Mouse (Mus musculus) ES-CJ7 (cell line): Measurements from ENCODE around the gene Ugt1a8.
A peak's percentile ranks its signal among the peaks of the same experiment; 100 is the strongest.

ENCODE experiments used
- DNase-seq: peaks from one replicate; pipeline ENCODE4 v3.0.0; 2011; ENCODE audit warnings: low read depth, low spot score

The Ugt1a8 gene

GRCm38 (mm10) chr1:88258881-88259642, 171.4 kb downstream of the Ugt1a8 start:
- no peak for DNase-seq

- DNase-seq = no peak
Observed at GRCm38 (mm10) chr1:88259643-88260024, 172.0 kb downstream of the Ugt1a8 start.

- DNase-seq = no peak
Observed at GRCm38 (mm10) chr1:88260114-88260513, 172.5 kb downstream of the Ugt1a8 start.

DNA sequence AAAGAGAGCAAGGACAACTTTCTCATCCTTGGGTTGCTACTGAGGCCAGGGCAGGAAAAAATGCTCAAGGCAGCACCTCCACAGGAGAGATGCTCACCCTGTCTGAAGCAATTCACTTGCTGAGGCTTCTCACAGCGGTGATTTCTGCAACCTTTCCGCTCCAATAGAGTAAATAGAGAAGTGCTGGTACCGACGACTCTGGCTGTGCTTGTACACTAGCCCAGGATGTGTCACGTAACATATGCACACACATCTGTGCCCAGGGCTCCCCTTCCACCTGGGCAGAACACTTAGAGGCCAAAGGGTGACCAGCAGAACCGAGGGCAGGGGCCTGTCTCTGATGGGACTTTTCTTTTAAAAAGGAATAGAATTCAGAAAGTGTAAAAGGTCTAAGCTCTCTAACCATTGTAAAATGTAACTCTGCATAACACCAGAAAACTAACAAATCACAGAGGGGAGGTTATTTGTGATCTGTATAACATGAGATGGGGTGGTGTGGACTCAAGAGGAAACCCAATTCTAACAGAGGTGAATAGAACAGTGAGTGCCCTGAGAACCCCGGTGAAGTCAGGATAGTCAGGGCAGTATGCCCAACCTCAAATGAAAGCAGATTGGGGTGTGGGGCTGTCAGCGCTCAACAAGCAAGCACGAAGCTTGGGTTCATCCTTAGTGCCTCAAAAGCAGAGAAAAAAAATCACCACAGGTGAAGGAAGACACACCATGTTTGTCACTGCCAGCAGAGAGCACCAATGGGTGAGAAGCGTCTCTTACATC, 173.2 kb downstream of the Ugt1a8 start:
- no peak for DNase-seq

DNA sequence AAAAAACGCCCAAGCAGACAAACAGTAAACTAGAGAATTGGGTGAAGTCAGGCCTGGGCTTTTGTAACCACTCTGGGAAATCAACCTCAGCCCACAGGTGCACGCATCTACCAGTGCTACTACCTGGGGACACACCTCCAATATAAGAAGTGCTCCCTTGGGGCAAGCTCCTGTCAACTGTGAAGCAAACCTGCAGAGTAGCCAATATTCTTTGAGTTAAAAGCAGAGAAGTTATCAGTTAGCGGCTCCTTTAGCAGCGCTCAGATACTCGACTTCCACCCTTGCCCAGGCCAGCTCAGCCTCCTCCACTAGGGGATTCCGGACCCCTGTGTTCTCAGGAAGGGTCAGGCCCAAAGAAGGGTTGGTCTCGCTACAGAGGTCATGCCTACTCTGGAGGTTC, 174.1 kb downstream of the Ugt1a8 start:
- no peak for DNase-seq

DNA sequence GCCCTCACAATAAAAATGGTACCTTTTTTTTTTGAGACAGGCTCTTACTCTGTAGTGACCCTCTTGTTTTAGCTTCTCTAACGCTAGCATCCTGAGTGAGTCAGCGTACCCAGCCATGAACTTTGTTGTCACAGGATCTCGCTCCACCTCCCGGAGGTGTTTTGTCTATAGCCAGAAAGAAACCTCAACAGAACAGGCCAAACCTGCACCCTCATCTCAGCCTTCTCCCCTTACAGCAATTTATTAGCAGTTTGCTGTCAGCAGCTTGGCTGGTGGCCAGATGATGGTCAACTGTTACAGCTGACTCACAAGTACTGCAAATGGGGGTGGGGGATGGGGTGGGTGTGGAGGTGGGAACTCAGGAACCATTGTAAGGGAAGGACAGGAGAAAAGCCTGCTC, 174.6 kb downstream of the Ugt1a8 start:
- peak; percentile 58 for DNase-seq

DNA sequence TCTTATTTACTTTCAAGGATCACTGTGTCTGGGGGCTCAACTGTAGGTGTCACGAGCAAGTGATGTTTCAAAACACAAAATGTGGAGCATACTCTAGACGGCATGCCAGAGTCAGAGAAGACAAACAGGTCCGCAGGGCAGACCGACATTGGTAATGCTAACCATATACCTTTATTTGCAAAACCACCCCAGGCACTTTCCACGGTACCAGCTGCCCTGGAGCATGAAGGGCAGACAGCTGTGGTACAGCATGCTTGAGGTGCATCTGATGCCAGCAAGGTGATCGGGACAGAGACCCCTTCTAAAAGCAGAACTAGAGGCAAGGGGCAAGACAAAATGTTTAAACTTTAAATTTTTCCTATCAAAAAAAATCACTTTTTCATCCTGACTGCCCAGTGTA, 175.3 kb downstream of the Ugt1a8 start:
- DNase-seq = no peak

DNA sequence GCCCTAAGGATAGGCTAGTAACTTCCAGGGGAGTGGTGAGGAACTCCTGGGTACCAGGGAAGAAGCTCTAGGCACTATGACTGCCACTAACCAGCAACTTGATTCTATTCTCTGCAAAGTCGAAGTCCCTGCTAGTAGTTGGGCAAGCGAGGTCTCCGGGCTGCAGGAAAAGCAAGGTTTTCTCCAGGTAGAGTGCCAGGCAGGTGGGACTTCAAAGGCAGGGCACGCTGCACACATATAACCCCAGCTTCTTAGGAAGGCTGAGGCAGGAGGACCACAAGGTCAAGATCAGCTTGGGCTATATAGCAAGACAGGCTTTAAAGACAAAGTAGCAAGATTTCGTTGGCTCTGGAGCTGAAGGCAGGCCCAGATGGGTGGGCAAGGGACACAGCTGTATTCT, 176.2 kb downstream of the Ugt1a8 start:
- DNase-seq = no peak

- no peak for DNase-seq
Observed at GRCm38 (mm10) chr1:88264237-88264868, 176.7 kb downstream of the Ugt1a8 start.

- no peak for DNase-seq
Observed at GRCm38 (mm10) chr1:88264869-88265240, 177.2 kb downstream of the Ugt1a8 start.

DNA sequence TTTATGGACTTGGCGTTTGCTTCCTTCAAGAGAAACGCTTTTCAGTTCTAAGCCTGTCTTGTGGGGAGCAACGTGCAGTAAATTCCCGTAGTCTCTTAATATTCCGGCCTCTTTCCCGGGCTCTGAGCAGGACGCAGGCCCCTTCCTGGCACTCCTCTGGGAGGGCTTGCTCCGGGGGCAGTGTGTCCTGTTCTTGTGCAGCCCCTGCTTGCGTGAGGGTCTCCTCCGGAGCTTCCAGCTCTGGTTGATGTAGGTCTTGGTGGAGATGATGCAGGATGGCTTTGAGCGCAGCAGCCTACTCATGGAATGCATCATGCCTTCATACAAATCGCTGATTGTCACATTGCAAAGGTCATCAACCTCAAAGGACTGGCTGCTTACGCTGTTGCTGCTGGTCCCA, 178.5 kb downstream of the Ugt1a8 start:
- no peak for DNase-seq

DNA sequence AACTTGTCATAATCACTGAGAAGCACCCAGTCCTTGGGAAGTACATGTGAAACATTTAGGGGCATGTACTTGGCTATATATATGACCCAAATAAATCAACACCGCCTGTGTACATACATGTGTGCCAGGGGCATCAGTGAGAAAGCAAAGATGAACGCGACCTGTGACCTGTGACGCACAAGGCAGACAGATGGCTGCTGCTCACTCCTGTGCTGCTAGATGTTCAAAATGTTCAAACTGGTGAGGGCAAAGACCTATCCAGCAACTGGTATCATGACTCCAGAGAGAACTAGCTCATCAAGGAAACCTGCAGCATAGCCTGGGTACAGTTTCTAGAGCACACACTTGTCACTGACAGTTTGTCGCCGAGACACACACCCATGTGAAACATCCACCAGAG, 179.9 kb downstream of the Ugt1a8 start:
- no peak for DNase-seq

- DNase-seq = no peak
Observed at GRCm38 (mm10) chr1:88268070-88268469, 180.5 kb downstream of the Ugt1a8 start.
